Mouse (Mus musculus) limb, embryonic 14.5 days (tissue): ENCODE measurements at regions not wholly inside any gene's neighbourhood (a gene's known extent, or its start where the extent isn't known, plus 50 kb on each side); places are given as distances from the start of the nearest gene placed in this dataset.

ENCODE experiments used
- ATAC-seq: fragments of 200-750 bp; cut with Nextera tagmentation; 2 replicates; pipeline ENCODE4 v1.8.0; 2017; ENCODE audit warnings: low read depth, moderate number of reproducible peaks, moderate TSS enrichment; ENCODE audit not compliant: low FRiP score
- DNase-seq: peaks from one replicate; pipeline ENCODE4 v3.0.0-alpha.2; 2015; ENCODE audit warnings: low spot score
- H3K27ac ChIP-seq: fragments of 300-500 bp; sonication (generic); replicated peaks from 2 replicates; pipeline ENCODE4 v1.5.1; 2014; ENCODE audit warnings: low read depth, mild to moderate bottlenecking, low read length, moderate library complexity, mixed read lengths
- H3K27me3 ChIP-seq: fragments of 300-500 bp; sonication (generic); 2 replicates; pipeline ENCODE4 v1.6.1; 2014; ENCODE audit warnings: low read length, mixed read lengths; ENCODE audit not compliant: control insufficient read depth, insufficient read depth
- H3K36me3 ChIP-seq: fragments of 300-500 bp; sonication (generic); 2 replicates; pipeline ENCODE4 v1.6.1; 2014; ENCODE audit warnings: mild to moderate bottlenecking, low read length, moderate library complexity, mixed read lengths; ENCODE audit not compliant: control insufficient read depth, insufficient read depth
- H3K4me1 ChIP-seq: fragments of 300-500 bp; sonication (generic); 2 replicates; pipeline ENCODE4 v1.6.1; 2014; ENCODE audit warnings: antibody characterized with exemption, low read length, mixed read lengths; ENCODE audit not compliant: control insufficient read depth, insufficient read depth
- H3K4me2 ChIP-seq: fragments of 300-500 bp; sonication (generic); replicated peaks from 2 replicates; pipeline ENCODE4 v1.6.1; 2014; ENCODE audit warnings: low read depth, mild to moderate bottlenecking, low read length, moderate library complexity; ENCODE audit not compliant: severe bottlenecking
- H3K4me3 ChIP-seq: fragments of 300-500 bp; sonication (generic); replicated peaks from 2 replicates; pipeline ENCODE4 v1.5.1; 2014; ENCODE audit warnings: low read length
- H3K9ac ChIP-seq: fragments of 300-500 bp; sonication (generic); 2 replicates; pipeline ENCODE4 v1.6.1; 2014; ENCODE audit warnings: mild to moderate bottlenecking, low read depth, low read length, moderate library complexity; ENCODE audit not compliant: severe bottlenecking
- H3K9me3 ChIP-seq: fragments of 300-500 bp; sonication (generic); 2 replicates; pipeline ENCODE4 v1.6.1; 2016; ENCODE audit warnings: low read length; ENCODE audit not compliant: control insufficient read depth
- POLR2A ChIP-seq: fragments of 200-500 bp; IDR thresholded peaks from 2 replicates; pipeline ENCODE4 v1.8.0; 2012; ENCODE audit warnings: inconsistent platforms, mild to moderate bottlenecking, moderate library complexity, borderline replicate concordance; ENCODE audit not compliant: insufficient read depth, insufficient read length; ENCODE audit errors: extremely low read depth
- WGBS: fragments of 180-500 bp; shearing (Covaris S2); extraction: QIAGEN DNeasy Blood & Tissue Kit; methylation state at CpG from one replicate; pipeline ENCODE4 v1.1.7; 2014; 5-methylcytosine and 5-hydroxymethylcytosine counted together

DNA sequence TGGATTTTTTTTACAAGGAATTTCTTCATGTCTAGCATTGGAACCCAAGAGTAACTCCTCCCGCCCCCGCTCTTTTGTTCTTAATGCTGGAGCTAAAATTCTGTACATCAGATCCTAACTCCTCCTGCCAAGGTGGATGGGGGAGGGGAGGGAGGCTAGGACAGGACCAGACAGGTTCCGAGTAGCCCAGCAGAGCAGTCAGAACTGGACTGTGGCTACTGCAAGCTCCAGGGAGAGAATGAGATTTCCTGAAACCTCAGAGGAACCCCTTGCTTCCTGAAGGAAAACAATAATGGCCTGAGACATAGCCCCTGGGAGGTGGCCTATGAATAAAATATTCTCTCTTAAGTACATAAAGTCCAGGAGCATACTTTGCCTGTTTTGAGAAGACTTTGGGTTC, 653.8 kb downstream of the Zfp706 start:
- Histone ChIP-seq H3K36me3 (no peaks in the 10 kb centered on the region), H3K27ac (no peak overlapping the region), H3K4me2 (no peak overlapping the region), H3K9me3 (no peaks in the 10 kb centered on the region), H3K4me3 (no peak overlapping the region), H3K9ac (no peak overlapping the region), H3K4me1 (no peaks in the 10 kb centered on the region), H3K27me3 (no peaks in the 10 kb centered on the region)
- no peak for TF ChIP-seq POLR2A
- DNase-seq (no peak), ATAC-seq (no peak)
- 83% methylated on average over 3 of the region's 3 CpGs for WGBS

DNA sequence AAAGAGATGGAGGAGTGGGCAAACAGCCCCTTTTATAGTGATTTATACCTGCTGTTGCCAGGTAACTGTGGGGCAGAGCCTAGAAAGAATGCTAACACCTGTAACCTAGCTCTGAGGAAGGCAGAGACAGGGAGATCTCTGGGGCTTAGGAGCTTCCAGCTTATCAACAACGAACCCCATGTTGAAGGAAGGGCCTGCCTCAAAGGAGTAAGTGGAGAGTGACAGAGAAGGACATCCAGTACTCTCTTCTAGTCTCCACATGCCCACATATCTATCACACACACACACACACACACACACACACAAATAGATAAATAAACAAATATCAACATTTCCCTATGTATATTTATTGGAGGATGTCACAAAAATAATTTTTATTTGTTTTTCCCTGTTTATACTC, 654.6 kb downstream of the Zfp706 start:
- 90% methylated on average over 1 of the region's 1 CpGs for WGBS
- Histone ChIP-seq H3K27ac (no peak overlapping the region), H3K27me3 (no peaks in the 10 kb centered on the region), H3K36me3 (no peaks in the 10 kb centered on the region), H3K9ac (no peak overlapping the region), H3K9me3 (no peaks in the 10 kb centered on the region), H3K4me2 (no peak overlapping the region), H3K4me3 (no peak overlapping the region), H3K4me1 (no peaks in the 10 kb centered on the region)
- ATAC-seq (no peak), DNase-seq (no peak)
- no peak for TF ChIP-seq POLR2A

DNA sequence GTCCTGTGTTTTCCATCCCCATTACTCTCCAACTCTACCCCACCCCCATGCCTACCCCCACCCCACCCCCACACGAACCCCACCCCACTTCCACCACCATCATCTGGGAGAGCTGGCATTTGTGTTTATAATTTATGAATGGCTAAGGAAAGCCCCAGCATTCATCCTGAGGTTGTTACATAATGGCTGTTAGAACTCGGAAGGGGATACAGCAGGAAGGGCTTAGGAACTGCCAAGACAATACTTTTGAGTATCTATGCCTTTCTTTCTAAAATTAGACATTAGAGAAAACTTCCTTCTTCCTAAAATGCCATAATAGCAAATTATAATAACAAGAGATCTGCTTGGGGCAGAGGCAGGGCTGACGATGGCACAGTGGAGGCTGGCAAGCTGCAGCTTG, 655.9 kb downstream of the Zfp706 start:
- no peak overlapping the region for H3K4me3 ChIP-seq
- H3K4me2 ChIP-seq: no peak overlapping the region
- peaks cover 9% of the 10 kb centered on the region for H3K4me1 ChIP-seq
- no peak overlapping the region for H3K9ac ChIP-seq
- no peaks in the 10 kb centered on the region for H3K9me3 ChIP-seq
- 30% methylated on average over 3 of the region's 3 CpGs for WGBS
- no peak overlapping the region for H3K27ac ChIP-seq
- H3K36me3 ChIP-seq: no peaks in the 10 kb centered on the region
- no peak for DNase-seq
- no peak for TF ChIP-seq POLR2A
- H3K27me3 ChIP-seq: no peaks in the 10 kb centered on the region
- no peak for ATAC-seq

DNA sequence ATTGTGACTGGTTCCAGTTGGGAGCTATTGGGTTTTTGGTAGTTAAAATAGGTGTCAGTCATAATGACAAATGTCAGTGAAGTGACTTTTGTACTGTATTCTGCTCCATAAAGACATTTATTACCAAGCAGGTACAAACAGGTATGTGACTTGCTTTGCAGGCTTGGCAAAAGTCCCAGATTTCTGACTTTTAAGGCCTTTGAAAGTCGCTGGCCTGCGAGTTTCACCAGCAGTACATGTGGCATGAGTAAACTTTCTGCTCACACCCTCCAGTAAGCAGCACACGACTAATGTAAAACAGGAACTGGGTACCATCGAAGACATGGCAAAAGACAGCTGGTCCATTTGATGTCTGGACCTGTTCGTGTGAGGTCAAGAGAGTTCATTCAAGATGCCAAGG, 659.2 kb downstream of the Zfp706 start:
- ATAC-seq (no peak), DNase-seq (no peak)
- Histone ChIP-seq H3K36me3 (no peaks in the 10 kb centered on the region), H3K27me3 (no peaks in the 10 kb centered on the region), H3K27ac (no peak overlapping the region), H3K4me1 (peaks cover 9% of the 10 kb centered on the region), H3K4me2 (no peak overlapping the region), H3K9me3 (no peaks in the 10 kb centered on the region), H3K9ac (no peak overlapping the region), H3K4me3 (no peak overlapping the region)
- 37% methylated on average over 5 of the region's 5 CpGs for WGBS
- no peak for TF ChIP-seq POLR2A

DNA sequence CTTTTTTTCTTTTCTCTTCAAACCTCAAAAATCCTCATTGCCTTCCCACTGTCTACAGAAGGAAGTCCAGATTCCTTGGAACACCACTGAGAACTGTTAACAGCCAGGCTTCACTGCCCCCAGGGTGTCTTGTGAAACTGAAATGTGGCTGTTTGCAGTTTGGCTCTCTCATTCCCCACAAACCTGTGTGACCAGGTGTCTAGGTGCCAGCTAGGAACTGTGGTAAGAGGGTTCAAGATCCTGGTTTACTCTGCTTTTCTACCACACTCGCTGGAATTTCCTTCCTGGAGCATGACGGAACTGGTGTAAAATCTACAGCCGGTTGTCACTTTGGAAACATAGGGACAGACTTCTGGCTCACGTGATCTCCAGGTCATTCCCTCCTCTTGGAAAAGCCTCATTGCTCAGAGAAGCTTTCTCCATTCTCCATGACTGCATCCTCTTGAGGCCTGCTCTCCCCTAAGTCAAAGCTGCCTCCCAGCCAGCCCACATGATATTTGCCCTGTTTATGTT, 660.2 kb downstream of the Zfp706 start:
- Histone ChIP-seq H3K36me3 (no peaks in the 10 kb centered on the region), H3K4me3 (no peak overlapping the region), H3K9ac (no peak overlapping the region), H3K4me1 (peaks cover 9% of the 10 kb centered on the region), H3K9me3 (no peaks in the 10 kb centered on the region), H3K27ac (peak overlapping the region; percentile 26), H3K27me3 (no peaks in the 10 kb centered on the region), H3K4me2 (no peak overlapping the region)
- DNase-seq: no peak
- WGBS: 55% methylated on average over 4 of the region's 4 CpGs
- TF ChIP-seq POLR2A: no peak
- ATAC-seq: no peak

DNA sequence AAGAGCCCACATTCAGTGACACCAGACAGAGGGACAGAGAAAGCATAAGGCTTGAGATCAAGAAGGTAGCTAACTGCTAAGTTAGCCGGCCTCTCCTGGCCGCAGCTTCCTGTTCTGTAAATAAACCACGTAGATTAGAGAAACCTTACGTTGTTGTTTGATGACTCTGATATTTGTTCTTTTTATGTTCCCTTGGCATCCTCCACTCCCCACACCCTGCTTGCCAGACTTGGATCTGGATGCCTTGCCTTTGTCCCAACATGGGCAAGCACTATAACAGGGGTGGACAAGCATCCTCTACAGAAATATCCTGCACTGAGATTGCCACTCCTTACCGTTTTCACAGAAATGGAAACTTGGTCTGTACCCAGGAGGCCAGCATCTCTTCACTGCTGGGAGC, 661.4 kb downstream of the Zfp706 start:
- no peak overlapping the region for H3K4me3 ChIP-seq
- no peak overlapping the region for H3K9ac ChIP-seq
- H3K36me3 ChIP-seq: no peaks in the 10 kb centered on the region
- H3K9me3 ChIP-seq: no peaks in the 10 kb centered on the region
- no peak overlapping the region for H3K4me2 ChIP-seq
- DNase-seq (no peak), ATAC-seq (no peak)
- peaks cover 9% of the 10 kb centered on the region for H3K4me1 ChIP-seq
- no peak overlapping the region for H3K27ac ChIP-seq
- 66% methylated on average over 5 of the region's 5 CpGs for WGBS
- no peaks in the 10 kb centered on the region for H3K27me3 ChIP-seq
- no peak for TF ChIP-seq POLR2A
